Mouse (Mus musculus) left cerebral cortex, postnatal 14 days (tissue): ENCODE data around the gene Klhdc1. TPM values are rescaled to one million over a fixed set of nuclear protein-coding genes. Genes with fewer than 3 reads are reported as not detected.

Experiments used
- total RNA-seq, 2 experiments: library from RNA; stranded (reverse); gene quantifications; 2 replicates each; pipeline ENCODE4 v1.2.3; 2021

The Klhdc1 gene
- total RNA-seq, 2 experiments from 2014 or later: 17.4 to 21.1 TPM

Other genes with a start within 250 kb of the Klhdc1 start
- 1,000 to 10,000 TPM in 1 of 2 experiments, 100 to 1,000 TPM in 1; 970 to 1,045 TPM for gene Rps29, start 82.0 kb upstream of the Klhdc1 start, total RNA-seq
- gene Lrr1, start 72.4 kb upstream of the Klhdc1 start, total RNA-seq: under 1 TPM in 1 of 2 experiments, not detected in 1; 0.44 TPM
- 100 to 1,000 TPM; 172 to 191 TPM for gene Rpl36al, start 57.1 kb upstream of the Klhdc1 start, total RNA-seq
- gene Mgat2, start 57.0 kb upstream of the Klhdc1 start, total RNA-seq: 10 to 100 TPM; 30.7 to 34.9 TPM
- gene Gm49383, start 44.1 kb upstream of the Klhdc1 start, total RNA-seq: 1 to 10 TPM; 4.9 to 5.6 TPM
- gene Dnaaf2, start 42.7 kb upstream of the Klhdc1 start, total RNA-seq: 1 to 10 TPM; 1.8 to 2.0 TPM
- gene Gm49384, start 36.9 kb upstream of the Klhdc1 start, total RNA-seq: 1 to 10 TPM; 2.4 to 3.2 TPM
- gene Pole2, start 13.0 kb upstream of the Klhdc1 start, total RNA-seq: under 1 TPM; 0.75 to 0.76 TPM
- gene Klhdc2, start 55.5 kb downstream of the Klhdc1 start, total RNA-seq: 100 to 1,000 TPM; 132 to 136 TPM
- 10 to 100 TPM; 37.9 to 39.9 TPM for gene Nemf, start 116.0 kb downstream of the Klhdc1 start, total RNA-seq
- gene Arf6, start 131.0 kb downstream of the Klhdc1 start, total RNA-seq: 10 to 100 TPM; 55.5 to 57.9 TPM
- gene Gm9887, start 131.3 kb downstream of the Klhdc1 start, total RNA-seq: 1 to 10 TPM; 1.0 to 2.7 TPM